ENCODE assay signal across 10 mouse cellular contexts in the genomic region with DNA sequence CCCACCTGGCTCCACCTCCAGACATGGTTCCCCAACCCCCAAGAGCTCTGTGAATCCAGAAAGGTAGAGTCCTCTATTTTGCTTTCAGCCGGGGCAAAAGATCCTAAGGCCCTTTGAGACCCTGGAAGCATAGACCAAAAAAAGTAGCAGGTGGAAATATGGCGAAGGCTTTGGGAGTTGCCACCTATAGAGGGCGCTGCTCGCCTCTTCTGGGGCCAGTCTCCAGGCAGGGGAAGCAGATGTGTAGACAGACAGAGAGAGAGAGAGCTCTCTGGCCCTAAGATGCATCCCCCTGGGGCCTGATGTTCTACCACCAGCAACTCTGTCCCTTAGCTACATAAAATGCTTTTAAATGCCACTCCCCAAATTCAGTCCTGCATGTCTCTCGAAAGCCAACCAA. TPM values are rescaled to one million over a fixed set of nuclear protein-coding genes. Genes with fewer than 3 reads are reported as not detected.
DNase-seq lines count a peak whose midpoint lies in the region; TF ChIP-seq lines count a peak whose summit lies in the region.
"Had no signal": no experiment of that assay in that cellular context is flagged by ENCODE, and none has a peak within 500 bp of the region (broad histone marks: within the 10 kb centered on the region; RNA-seq: fewer than 3 reads in every experiment).

No protein-coding gene starts in this region.

- H3K4me3 ChIP-seq in layer of hippocampus, adult 2 months: no peak overlapping the region
- no peak overlapping the region for H3K4me3 ChIP-seq in small intestine, adult 2 months (ENCODE audit: low read depth, low read length)
- H3K4me3 ChIP-seq: liver, embryonic 13.5 days had no signal

- TF ChIP-seq POLR2A in small intestine, adult 2 months (IDR thresholded peaks at IDR 0.05; ENCODE audit: low read depth, low read length): no peak

- peak; percentile 53 to 62 for DNase-seq in cerebellum, postnatal 10 days
- no peak for DNase-seq in cerebellum, adult 11 months
- peak in 1 of 2 experiments; percentile 65 for DNase-seq in layer of hippocampus, adult 2 months (ENCODE audit: low spot score in 2 of 2)
- DNase-seq in layer of hippocampus, adult 8-10 months (ENCODE audit: low spot score in 2 of 2): no peak
- DNase-seq in MEL-GATA-1-ER (ENCODE audit: extremely low read depth, low read depth): peak; percentile 4
- peak; percentile 54 to 70 for DNase-seq in frontal cortex, postnatal 36 days (ENCODE audit: low spot score in 2 of 2)
- DNase-seq in T-cell, adult 2 months (ENCODE audit: low spot score): no peak
- DNase-seq: liver, embryonic 13.5 days had no signal

- 51% methylated on average over 5 of the region's 5 CpGs for WGBS in small intestine, adult 2 months

- H3K4me1 ChIP-seq in small intestine, adult 2 months (ENCODE audit: control insufficient read depth, insufficient read depth, insufficient read length, low read length): no peaks in the 10 kb centered on the region
- H3K4me1 ChIP-seq: liver, embryonic 13.5 days had no signal

- H3K36me3 ChIP-seq in small intestine, adult 2 months (ENCODE audit: control insufficient read depth, insufficient read depth, low read length): no peaks in the 10 kb centered on the region
- H3K36me3 ChIP-seq: liver, embryonic 13.5 days had no signal

- H3K27me3 ChIP-seq in small intestine, adult 2 months (ENCODE audit: control insufficient read depth, insufficient read depth, low read length): no peaks in the 10 kb centered on the region
- H3K27me3 ChIP-seq: liver, embryonic 13.5 days; Patski had no signal

- H3K27ac ChIP-seq in layer of hippocampus, adult 2 months: peak overlapping the region; percentile 73; the same call in 1 of the 2 replicates
- H3K27ac ChIP-seq in small intestine, adult 2 months (ENCODE audit: insufficient read depth, low read depth, low read length): no peak overlapping the region
- H3K27ac ChIP-seq: liver, embryonic 13.5 days had no signal

- TF ChIP-seq CTCF in layer of hippocampus, adult 2 months (conservative IDR thresholded peaks at IDR 0.05): peak; percentile 82
- TF ChIP-seq CTCF in small intestine, adult 2 months (IDR thresholded peaks at IDR 0.05; ENCODE audit: extremely low read depth, insufficient read length, insufficient replicate concordance, low read depth, low read length): peak; percentile 48; the same call in 1 of the 2 replicates

RNA-seq across cellular contexts. Expression of a gene that starts 49.8 kb away (rescaled TPM):
- 10 to 100 TPM; 15.9 to 20.2 TPM for total RNA-seq in layer of hippocampus, adult 2 months (2021)
- 10 to 100 TPM; 15.0 to 22.5 (median 17.5) TPM for total RNA-seq in layer of hippocampus, adult 8-10 months (2022)
- polyA plus RNA-seq in small intestine, adult 2 months (2012; rRNA removed): not detected in 2 replicates
- polyA plus RNA-seq: liver, embryonic 13.5 days; Patski had no signal

Comparison
In these comparisons a context has a peak if more than half of its experiments do, and no peak if none do; other contexts are left out.
1. DNase-seq: peak in cerebellum, postnatal 10 days (2 of 2), MEL-GATA-1-ER (single experiment) and frontal cortex, postnatal 36 days (2 of 2); none in cerebellum, adult 11 months (single experiment), layer of hippocampus, adult 8-10 months (0 of 2) and T-cell, adult 2 months (single experiment).